Mouse (Mus musculus): ENCODE results near the gene Nfkbil1.

- TF ChIP-seq CTCF (IDR thresholded peaks at IDR 0.05; ENCODE audit: extremely low read depth, insufficient read length, insufficient replicate concordance, low read depth, low read length) (peak; percentile 91), POLR2A (IDR thresholded peaks at IDR 0.05; ENCODE audit: low read depth, low read length) (no peak)
Measured at GRCm38 (mm10) chr17:35232043-35232442, 3.5 kb downstream of the Nfkbil1 start.
